Mouse (Mus musculus): ENCODE results near the gene Dmrt3.

Gene Dmrt3

DNA sequence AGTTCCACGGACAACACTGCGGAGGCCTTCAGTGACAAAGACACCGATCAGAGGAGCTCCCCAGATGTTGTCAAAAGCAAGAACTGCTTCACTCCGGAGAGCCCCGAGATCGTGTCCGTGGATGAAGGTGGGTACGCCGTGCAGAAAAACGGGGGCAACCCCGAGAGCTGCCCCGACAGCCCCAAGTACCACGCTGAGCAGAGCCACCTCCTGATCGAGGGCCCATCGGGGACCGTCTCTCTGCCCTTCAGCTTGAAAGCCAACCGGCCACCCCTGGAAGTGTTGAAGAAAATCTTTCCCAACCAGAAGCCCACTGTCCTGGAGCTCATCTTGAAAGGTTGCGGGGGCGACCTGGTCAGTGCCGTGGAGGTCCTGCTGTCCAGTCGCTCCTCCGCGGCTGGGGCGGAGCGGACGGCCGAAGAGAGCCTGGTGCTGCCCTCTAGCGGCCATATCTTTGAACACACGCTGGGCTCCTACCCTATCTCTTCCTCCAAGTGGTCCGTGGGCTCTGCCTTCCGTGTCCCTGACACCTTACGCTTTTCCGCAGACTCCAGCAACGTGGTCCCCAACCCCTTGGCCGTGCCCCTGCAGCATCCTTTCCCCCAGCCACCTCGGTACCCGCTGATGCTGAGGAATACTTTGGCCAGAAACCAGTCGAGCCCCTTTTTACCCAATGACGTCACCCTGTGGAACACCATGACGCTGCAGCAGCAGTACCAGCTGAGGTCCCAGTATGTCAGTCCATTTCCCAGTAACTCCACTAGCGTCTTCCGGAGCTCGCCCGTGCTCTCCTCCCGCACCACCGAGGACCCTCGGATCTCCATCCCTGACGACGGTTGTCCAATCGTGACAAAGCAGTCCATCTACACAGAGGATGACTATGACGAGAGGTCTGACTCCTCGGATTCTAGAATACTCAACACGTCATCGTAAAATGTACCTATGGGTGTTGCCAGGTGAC is 12.5 kb downstream of the Dmrt3 start:
- no peak for DNase-seq (ENCODE audit: low read depth, low spot score)

DNA sequence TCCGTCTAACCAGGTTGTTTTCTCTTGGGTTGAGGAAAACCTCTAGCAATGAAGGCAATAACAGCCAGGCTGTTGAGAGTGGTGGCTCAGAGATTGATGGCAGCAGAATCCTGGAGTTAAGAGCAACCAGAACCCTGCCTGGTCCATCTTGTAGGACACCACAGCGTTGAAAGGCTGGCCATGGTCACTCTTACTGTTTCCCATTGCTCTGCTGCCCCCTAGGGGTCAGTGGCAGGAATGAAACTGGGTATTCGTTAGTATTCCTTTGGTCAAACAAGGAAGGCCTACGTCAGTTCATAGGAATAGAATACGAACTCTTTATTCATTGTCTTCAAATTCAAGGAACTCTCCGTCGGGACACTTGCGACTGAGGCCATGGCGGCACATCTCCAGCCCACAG is 18.4 kb downstream of the Dmrt3 start:
- DNase-seq (ENCODE audit: low read depth, low spot score) = peak; percentile 65

DNA sequence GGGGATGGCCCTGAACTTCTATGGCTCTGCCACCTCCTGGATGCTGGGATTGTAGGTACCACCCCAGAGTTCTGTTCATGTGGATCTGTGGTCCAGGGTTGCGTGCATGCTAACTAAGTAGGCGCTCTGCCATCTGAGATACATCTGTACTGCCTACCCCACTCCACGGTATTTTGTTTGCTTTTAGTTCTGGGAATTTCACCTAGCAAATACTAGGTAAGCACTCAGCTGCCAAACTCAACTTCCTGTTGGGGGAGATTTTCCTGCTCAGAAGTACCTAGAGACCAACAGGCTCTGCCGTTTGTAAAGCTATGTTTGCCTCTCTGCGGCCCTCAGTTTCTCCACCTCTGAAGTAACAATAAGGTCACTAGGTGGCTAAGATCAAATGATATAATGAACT is 25.0 kb downstream of the Dmrt3 start:
- DNase-seq (ENCODE audit: low read depth, low spot score) = no peak

DNA sequence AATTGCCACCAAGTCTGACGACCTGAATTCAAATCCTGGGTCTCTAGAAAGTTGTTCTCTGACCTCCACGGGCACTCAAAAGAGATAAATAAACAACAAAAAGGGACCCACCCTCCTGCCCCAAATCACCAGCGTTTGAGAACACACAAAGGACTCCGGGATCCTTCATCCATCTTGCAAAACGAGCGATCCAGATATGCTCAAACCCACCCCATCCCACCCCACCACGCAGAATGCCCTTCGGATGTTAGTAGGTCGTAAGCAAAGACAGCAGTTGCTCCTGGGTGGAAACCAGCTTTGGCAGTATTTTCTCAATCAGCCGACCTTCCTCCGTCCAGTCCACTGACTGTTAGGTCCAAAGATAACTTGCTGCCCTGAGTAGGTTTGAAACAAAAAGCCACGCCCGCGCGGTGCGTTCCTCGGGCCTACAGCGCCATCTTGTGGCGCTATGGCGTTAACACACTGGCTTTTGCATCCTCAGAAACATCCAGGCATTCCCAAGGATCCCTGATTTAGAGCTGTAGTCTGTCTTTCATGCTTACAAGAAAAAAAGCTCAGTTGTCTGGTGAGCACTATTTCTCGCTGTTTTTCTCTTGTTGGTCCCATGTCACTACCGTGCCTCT is 25.6 kb downstream of the Dmrt3 start:
- peak; percentile 74 for DNase-seq (ENCODE audit: low read depth, low spot score)

DNA sequence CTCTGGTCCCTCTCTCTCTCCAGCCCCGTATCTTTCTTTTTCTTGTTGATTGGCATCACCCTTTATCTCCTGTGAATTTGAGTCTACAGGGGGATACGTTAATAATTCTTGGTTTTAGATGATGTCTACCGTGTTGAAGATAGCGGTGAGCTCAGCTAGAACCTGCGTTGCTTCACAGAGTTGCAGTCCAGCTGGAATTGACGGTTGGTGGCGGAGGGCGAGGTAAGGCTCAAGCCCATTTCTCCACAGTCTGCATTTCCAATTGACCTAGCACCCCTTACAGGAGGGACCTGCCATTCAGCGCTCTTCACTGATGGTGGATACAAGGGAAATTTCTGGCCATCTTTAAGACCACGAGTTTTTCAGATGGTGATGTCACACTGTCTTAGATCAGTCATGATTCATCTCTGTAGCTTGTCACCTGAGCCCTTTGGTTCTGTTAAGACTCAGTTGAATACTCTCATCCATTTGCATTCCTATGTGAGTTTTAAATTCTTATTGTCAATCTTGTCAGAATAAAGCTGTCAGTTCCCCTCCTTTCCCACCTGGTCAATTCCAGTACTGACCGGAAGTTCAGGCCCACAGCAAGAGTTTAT is 28.8 kb downstream of the Dmrt3 start:
- no peak for DNase-seq (ENCODE audit: low read depth, low spot score)

DNA sequence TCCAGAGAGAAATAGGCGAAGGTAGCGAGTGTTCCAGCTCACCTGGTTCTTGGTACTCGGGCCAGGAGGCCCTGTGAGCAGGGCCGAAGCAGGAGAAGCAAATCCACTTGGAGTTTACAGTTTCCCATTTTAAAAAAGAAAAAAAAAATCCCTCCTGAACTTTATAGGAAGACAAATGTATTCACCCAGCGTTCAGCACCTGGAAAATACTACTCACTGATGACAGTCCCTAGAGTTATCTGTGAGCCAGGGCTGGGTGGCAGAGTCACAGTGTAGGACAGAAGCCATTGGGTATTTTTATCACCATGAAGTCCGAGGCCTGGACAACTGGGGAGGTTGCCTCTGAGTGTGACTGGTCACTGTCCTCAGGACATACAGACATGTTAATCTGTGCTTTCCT is 31.7 kb downstream of the Dmrt3 start:
- DNase-seq (ENCODE audit: low read depth, low spot score) = no peak

DNA sequence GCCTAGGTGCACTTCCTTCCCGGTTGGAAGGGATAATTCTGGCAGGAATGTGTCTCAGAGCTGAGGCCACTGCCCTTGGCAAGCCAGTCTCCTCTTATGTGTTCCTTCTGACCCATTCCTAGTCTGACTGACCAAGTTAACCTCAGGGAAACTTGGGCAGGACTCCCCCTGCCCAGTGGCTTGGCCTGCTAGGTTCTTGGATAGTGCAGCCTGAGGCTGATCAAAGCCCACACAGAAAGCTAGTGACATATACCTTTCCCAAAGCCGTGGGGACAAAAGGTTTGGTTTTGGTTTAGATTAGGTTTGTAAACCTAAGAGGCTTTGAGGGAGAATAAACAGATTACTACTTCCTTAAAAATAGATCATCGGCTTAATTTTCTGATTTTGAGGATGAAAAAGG is 37.0 kb downstream of the Dmrt3 start:
- DNase-seq (ENCODE audit: low read depth, low spot score) = no peak

DNA sequence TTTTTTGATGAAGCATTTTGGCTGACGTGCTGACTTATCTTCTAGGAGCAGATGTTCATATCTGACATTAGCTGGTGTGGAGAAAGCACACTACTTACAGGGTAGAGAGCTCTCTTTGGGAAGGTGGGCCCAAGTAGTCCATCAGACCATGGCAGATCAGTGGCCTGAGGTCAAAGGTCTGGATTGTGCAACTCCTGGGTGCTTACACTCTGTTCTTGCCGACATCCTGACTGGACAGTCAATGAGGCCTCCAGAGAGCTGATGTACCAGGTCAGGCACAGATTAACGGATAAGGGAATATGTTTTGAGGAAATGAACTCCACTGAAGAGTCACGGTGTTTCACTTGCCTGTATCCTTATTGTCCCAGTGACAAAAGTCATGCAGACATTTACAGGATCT is 38.6 kb downstream of the Dmrt3 start:
- DNase-seq (ENCODE audit: low read depth, low spot score) = no peak

DNA sequence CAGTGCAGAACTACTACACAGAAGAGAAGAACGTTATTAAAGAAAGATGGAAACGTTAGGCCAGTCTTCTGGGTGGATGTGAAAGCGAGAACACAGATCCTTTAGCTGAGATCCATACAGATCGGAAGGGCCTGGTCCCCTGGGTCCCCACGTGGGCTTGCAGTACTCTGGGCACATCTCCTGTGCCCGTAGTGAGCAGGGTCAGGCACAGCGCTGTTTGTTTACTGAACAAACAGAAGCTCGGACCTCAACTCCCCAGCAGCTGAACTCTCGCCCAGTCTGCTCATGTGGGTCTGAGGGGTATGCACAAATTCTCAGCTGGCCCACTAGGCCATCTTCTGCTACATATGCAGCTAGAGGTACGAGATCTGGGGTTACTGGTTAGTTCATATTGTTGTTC is 40.4 kb downstream of the Dmrt3 start:
- no peak for DNase-seq (ENCODE audit: low read depth, low spot score)

DNA sequence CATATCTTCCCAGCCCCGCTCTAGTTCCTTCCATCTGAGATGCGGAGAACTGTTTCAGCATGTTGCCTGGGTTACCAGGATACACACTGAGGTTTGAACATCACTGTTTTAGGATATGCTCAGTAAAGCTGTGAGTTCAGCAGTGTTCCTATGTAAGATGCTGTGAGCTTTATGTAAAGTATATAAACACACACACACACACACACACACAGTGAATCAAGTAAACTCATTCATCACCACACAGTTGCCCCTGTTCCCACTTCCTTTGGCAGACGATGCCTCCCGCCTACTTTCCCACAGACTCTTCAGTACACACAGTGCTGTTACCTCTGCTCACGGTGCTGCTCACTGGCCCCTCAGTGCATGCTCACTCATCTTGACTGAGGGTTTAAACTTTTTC is 42.5 kb downstream of the Dmrt3 start:
- DNase-seq (ENCODE audit: low read depth, low spot score) = no peak

DNA sequence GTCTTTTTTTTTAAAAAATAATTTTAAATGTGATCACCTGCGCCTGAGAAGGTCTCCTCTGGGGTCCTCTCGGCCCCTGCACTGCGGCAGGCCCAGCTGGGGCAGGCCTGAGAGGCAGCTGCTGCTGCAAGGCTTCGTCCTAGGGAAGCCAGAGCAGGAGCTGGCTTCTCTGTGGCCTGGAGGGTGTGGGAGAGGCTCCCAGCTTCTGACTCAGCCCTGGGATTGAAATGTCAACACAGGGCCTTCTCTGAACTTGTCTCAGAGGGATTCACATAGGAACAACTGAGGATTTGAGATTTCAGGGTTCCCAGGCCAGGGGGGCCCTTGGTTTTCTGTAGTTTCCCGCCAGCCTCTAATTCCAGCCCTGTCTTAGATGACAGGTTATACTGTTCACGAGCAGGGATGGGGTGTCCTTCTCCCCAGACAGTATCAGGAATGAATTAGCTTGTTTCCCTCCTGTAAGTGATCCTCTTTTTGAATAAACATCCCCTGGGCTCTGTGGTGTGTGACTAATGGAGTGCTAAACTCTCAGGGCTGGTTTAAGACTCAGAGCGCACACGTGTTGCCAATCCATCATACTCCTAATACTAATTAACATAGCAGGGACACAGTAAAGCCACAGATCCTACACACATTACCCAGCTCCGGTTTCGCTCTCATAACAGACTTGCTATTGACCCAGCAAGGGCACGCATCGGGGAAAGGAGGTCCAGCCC is 44.1 kb downstream of the Dmrt3 start:
- DNase-seq (ENCODE audit: low read depth, low spot score) = peak; percentile 6

DNA sequence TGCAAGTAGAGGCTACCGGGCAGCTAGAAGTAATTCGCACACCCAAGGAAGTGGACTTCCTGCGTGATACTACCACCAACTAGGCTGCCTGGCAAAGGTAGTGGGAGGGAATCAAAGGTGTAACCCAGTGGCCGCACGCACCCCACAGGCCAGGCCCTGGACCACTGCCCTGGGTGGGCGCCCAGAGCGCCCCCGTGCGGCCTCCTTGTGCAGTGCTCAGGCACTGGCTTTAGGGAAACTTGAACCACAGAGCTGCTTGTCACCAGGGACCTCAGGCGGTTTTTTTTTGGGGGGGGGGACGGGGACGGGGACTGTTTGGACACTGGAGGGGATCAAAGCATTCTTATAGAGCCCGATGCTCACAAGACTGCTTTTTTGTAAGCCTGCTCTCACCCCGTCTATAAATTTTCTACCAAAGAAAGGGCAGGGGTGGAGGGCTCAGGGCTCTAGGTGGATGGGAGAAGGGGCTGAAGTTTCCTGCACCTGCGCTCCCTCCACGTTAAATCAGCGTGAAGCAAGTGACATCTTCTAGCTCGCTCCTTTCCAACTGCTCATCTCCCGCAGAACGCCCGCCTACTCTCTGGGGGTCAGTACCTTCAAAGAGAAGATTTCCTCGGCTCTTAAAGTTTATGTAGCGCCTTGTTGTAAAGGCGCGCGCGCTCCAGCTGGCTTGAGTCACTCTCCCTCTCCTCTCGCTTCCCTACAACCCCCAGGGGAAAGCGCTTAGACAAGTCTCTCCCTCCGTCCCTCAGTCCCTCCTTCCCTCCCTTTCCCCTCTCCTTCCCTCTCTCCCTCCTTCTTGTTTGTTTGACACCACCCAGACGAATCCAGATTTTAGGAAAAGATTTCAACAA is 55.6 kb downstream of the Dmrt3 start:
- DNase-seq (ENCODE audit: low read depth, low spot score) = no peak

DNA sequence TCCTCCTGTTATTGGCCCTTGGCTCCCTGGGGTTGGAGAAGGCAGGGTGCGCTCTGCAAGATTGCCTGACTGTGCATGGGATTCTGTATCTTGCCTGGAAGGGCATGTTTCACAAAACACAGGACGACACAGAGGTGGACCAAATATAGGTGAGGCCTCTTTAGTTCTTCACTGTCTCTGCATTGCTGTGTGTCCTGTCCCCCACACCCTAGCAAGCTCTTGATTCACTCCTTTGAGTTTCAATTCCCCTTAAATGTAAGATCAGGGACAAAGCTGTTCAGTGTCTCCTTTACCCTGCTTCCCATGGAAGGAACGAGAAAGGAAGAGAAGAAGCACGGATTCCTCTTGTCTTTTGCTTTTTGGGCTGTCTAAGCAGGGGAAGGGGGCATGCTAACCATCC is 57.7 kb downstream of the Dmrt3 start:
- DNase-seq (ENCODE audit: low read depth, low spot score) = no peak

DNA sequence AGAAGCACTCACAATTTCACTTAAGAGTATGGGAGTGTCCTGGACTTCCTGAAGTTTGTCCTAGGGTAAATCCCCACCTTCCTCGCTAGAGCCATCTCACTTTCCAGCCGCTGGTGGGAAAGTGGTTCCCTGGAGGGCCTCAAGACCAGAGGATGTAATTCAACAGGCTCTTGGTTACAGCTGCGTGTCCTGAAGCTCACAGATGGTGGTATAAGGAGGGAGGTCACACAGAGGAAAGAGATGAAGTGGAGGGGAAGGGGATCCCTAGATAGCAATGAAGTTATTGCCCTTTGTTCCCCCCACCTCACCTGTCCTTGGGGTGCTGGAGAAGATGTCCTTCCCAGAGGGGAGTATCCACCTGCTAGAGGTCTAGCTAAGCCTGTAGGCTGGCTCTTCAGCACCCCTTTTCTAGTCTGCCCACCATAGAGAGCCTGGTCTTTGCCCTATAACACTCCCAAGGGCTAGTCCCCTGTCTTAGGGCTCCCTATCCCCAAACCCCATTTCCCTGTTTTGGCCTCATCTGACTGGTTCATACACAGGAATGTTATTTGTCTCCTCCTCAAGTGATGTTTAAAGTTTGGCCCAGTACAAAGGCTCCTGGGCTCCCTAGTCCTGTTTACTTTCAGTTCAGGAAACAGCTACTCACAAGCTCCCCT is 59.6 kb downstream of the Dmrt3 start:
- DNase-seq (ENCODE audit: low read depth, low spot score) = no peak

DNA sequence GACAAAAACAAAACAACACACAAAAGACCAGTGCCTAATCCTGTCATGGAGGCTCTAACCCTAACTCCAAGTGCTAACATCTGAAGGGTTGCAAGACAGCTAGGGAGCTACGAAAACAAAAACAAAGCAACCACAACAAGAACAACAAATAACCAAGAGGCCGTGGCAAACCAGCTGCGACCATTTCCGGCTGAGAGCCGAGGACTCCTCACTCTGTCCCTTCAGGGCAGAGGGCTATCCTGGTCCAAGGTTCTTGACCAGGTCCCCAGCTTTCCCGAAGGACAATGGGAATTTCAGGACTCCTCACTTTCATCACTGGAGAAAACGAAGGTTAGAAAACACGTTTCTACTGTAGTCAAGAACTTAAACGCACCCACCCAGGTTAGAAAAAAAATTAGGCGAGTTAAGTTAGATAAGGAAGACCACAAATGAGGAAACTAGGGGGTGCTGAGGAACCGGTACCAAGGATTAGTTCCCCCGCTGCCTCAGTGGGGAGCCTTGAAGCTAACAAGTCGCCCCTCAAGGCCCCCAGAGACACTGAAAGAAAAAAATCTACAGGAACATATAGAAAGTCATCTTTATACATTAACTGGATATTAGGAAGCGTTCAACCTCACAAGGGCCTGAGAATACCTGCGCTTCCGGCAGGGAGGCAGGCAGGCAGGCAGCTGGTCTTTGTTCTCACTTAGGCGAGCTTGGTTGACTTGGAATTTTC is 60.6 kb downstream of the Dmrt3 start:
- no peak for DNase-seq (ENCODE audit: low read depth, low spot score)

DNA sequence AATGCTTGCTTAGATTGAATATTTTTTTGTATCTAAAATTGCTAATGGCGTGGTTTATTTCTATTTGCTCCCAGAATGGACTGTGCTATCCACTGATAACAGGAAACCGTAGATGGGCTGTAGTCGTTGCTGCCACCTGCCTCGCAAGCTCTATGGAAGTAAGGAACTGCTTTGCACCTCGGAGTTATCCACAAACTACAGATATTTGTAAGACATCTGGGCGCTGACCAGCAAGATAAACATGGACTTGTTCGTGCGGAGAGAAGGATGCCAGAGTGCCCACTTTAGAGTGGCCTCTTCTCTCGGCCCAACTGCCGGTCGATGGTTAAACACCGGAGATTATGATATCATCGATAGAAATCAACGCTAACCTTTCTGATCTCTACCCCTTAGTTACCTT is 61.6 kb downstream of the Dmrt3 start:
- no peak for DNase-seq (ENCODE audit: low read depth, low spot score)

DNA sequence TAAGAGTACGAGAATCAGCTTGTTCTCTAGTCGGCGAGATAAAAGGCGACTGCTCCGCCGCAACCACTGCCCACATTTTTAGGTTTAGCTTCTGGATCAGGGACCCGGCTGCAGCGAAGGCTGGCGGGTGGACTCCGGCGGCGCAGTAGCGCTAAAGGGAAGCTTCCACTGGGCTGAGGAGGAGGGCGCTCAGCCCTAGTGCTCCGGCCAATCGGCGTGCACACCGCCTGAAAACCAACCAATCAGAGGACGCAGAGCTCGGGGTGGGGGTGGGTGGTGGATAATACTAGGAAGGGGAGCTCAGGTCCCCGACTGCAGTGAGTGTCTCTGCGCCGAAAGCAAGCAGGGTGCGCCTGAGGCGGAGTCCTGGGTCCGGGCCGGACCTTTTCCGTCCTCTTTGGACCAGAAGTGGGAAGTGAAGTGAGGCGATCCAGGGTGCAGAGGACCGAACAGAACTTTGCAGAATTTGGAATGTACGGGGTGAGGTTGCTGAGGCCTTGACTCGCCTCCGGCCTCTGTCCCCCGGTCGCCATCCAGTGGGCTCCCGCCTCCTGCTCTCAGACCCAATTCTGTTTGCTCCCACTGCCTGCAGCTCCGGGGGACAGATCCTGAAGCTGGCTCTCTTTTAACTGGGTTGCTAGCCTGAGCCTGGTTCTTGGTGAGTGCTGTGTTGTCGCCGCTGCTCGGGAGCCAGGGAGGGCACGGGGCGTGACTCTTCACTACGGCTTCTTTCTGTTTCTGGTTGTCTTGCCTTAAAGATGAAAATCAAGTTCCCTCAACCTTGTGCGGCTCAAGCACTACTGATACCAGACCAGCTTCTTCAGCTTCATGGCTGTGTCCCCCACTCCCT is 62.2 kb downstream of the Dmrt3 start, which contains the start of gene Dmrt2:
Gene Dmrt2, plus strand, starts transcription at position 311 of the 850 bp plus-strand sequence.
- no peak for DNase-seq (ENCODE audit: low read depth, low spot score)

All from 3T3-L1 (cell line).